Mouse (Mus musculus) heart, adult 2 months (tissue): Measurements from ENCODE around the gene Ell. TPM values are rescaled to one million over a fixed set of nuclear protein-coding genes. Genes with fewer than 3 reads are reported as not detected.

Source experiments
- DNase-seq, 2 experiments: peaks; one replicate each; pipeline ENCODE4 v3.0.0; 2021
- H3K27ac ChIP-seq: fragments of 200-600 bp; 2 replicates; pipeline ENCODE4 v1.8.1; 2022
- H3K27me3 ChIP-seq: fragments of 200-500 bp; 2 replicates; pipeline ENCODE4 v1.6.1; 2012; ENCODE audit warnings: mild to moderate bottlenecking, low read length, inconsistent platforms, mixed read lengths; ENCODE audit not compliant: control insufficient read depth, insufficient read depth
- H3K36me3 ChIP-seq: fragments of 200-500 bp; 2 replicates; pipeline ENCODE4 v1.6.1; 2012; ENCODE audit warnings: low read length, inconsistent platforms; ENCODE audit not compliant: control insufficient read depth, insufficient read depth
- H3K4me1 ChIP-seq: fragments of 200-500 bp; 2 replicates; pipeline ENCODE4 v1.6.1; 2011; ENCODE audit warnings: low read length; ENCODE audit not compliant: control insufficient read depth, insufficient read depth
- H3K4me3 ChIP-seq: fragments of 200-600 bp; 2 replicates; pipeline ENCODE4 v1.8.1; 2022
- H3K79me2 ChIP-seq: fragments of 200-500 bp; replicated peaks from 2 replicates; pipeline ENCODE4 v1.6.1; 2012; ENCODE audit warnings: mild to moderate bottlenecking, inconsistent platforms, low read length, moderate library complexity, mixed read lengths; ENCODE audit not compliant: control insufficient read depth, insufficient read depth
- H3K9ac ChIP-seq: fragments of 200-500 bp; 2 replicates; pipeline ENCODE4 v1.6.1; 2012; ENCODE audit warnings: low read depth, mild to moderate bottlenecking, control low read depth, inconsistent platforms, low read length, mixed read lengths
- CTCF ChIP-seq: fragments of 200-600 bp; IDR thresholded peaks from 2 replicates; pipeline ENCODE4 v1.8.1; 2022; ENCODE audit warnings: antibody characterized with exemption, mild to moderate bottlenecking, moderate library complexity
- EP300 ChIP-seq: fragments of 200-500 bp; IDR thresholded peaks from 2 replicates; pipeline ENCODE4 v1.6.1; 2011; ENCODE audit warnings: low read depth, low read length, control low read depth; ENCODE audit not compliant: insufficient read depth
- POLR2A ChIP-seq: fragments of 200-500 bp; IDR thresholded peaks from 2 replicates; pipeline ENCODE4 v1.6.1; 2011; ENCODE audit warnings: mild to moderate bottlenecking, low read depth, low read length, control low read depth; ENCODE audit not compliant: insufficient read depth
- WGBS: fragments of 180-500 bp; shearing (Covaris S2); methylation state at CpG from one replicate; pipeline ENCODE4 v1.1.7; 2018; 5-methylcytosine and 5-hydroxymethylcytosine counted together
- intact Hi-C: fragments of 180-260 bp; cut with DNase I; formaldehyde crosslinking; loops from one replicate; pipeline ENCODE4 v1.15.1; 2025
- polyA plus RNA-seq: library from polyadenylated mRNA; depleted of rRNA; stranded (reverse); fragments of >200 nt; gene quantifications from 2 replicates; pipeline ENCODE4 v1.2.3, GENCODE M21; 2012
- total RNA-seq, 2 experiments: library from RNA; stranded (reverse); gene quantifications; 2 replicates each; pipeline ENCODE4 v1.2.3; 2021

The Ell gene
- total and polyA plus RNA-seq, 3 experiments, result 9.6 to 12.7 (median 12.0) TPM

- peak overlapping the region; percentile 85 for H3K4me3 ChIP-seq
- under 1% methylated on average over 32 of the region's 32 CpGs for WGBS
- H3K9ac ChIP-seq, result peak overlapping the region; percentile 53
- peak; percentile 98 for DNase-seq
- H3K27me3 ChIP-seq, result no peaks in the 10 kb centered on the region
- intact Hi-C loops, result no loop called here
- TF ChIP-seq CTCF (no peak), POLR2A (no peak; the same call in 1 of the 2 replicates), EP300 (no peak)
- H3K27ac ChIP-seq, result peak overlapping the region; percentile 93
- peaks cover 17% of the 10 kb centered on the region for H3K4me1 ChIP-seq
- H3K79me2 ChIP-seq, result peaks cover 3% of the 10 kb centered on the region
- no peaks in the 10 kb centered on the region; the same call in 1 of the 2 replicates for H3K36me3 ChIP-seq
These were observed 602 bp upstream of the Ell start for GRCm38 (mm10) chr8:70538633-70539076.

- intact Hi-C loops, result loop anchor here (10.0 kb wide), 1 partner anchor 55 kb away; the partner anchor contains the start of gene Isyna1
- Histone ChIP-seq H3K27ac (peak overlapping the region; percentile 93), H3K79me2 (peaks cover 3% of the 10 kb centered on the region), H3K4me1 (peaks cover 29% of the 10 kb centered on the region), H3K27me3 (no peaks in the 10 kb centered on the region), H3K9ac (peak overlapping the region; percentile 83), H3K36me3 (no peaks in the 10 kb centered on the region; the same call in 1 of the 2 replicates), H3K4me3 (peak overlapping the region; percentile 85)
- TF ChIP-seq POLR2A (no peak), CTCF (no peak), EP300 (no peak)
- WGBS, result under 1% methylated on average over 4 of the region's 4 CpGs
- DNase-seq, result peak in 1 of 2 experiments; percentile 42
These were observed 803 bp downstream of the Ell start for GRCm38 (mm10) chr8:70540013-70540506.

- no peaks in the 10 kb centered on the region; the same call in 1 of the 2 replicates for H3K36me3 ChIP-seq
- H3K27me3 ChIP-seq, result no peaks in the 10 kb centered on the region
- peaks cover 3% of the 10 kb centered on the region for H3K79me2 ChIP-seq
- H3K4me1 ChIP-seq, result peaks cover 29% of the 10 kb centered on the region
- no peak for TF ChIP-seq EP300
- no peak for TF ChIP-seq POLR2A
- TF ChIP-seq CTCF, result no peak
- 18% methylated on average over 7 of the region's 7 CpGs for WGBS
- H3K27ac ChIP-seq, result peak overlapping the region; percentile 93
- no peak for DNase-seq
- peak overlapping the region; percentile 83 for H3K9ac ChIP-seq
- peak overlapping the region; percentile 85 for H3K4me3 ChIP-seq
- intact Hi-C loops, result loop anchor here (10.0 kb wide), 1 partner anchor 54 kb away; the partner anchor contains the start of gene Isyna1
These were observed 1.3 kb downstream of the Ell start for GRCm38 (mm10) chr8:70540507-70541071.

DNA sequence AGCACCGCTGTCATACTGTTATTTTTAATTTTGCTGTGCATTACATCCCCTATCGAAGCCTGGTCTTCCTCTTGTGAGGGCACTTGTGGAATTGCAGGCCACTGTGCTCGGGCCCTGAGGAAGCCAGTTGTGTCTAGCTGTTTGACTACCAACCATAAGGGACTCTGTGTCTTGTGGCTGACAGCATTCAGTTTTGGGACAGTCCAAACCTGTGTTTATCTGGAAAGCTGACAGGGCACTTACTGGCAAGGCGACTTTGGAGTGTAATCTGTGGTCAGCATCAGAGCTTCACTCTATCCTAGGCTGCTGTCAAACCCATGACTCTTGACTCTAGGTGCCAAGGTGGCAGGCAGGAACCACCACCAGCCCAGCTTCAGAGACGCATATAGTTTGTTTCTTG lies 1.8 kb downstream of the Ell start:
- no peak overlapping the region; the same call in 1 of the 2 replicates for H3K9ac ChIP-seq
- DNase-seq, result no peak
- H3K4me1 ChIP-seq, result peaks cover 29% of the 10 kb centered on the region
- no peak overlapping the region for H3K4me3 ChIP-seq
- no peaks in the 10 kb centered on the region; the same call in 1 of the 2 replicates for H3K36me3 ChIP-seq
- WGBS, result 42% methylated on average over 5 of the region's 5 CpGs
- peaks cover 3% of the 10 kb centered on the region for H3K79me2 ChIP-seq
- intact Hi-C loops, result loop anchor here (10.0 kb wide), 1 partner anchor 54 kb away; the partner anchor contains the start of gene Isyna1
- peak overlapping the region; percentile 93 for H3K27ac ChIP-seq
- no peaks in the 10 kb centered on the region for H3K27me3 ChIP-seq
- no peak for TF ChIP-seq POLR2A
- TF ChIP-seq CTCF, result peak; percentile 14; the same call in 1 of the 2 replicates
- no peak for TF ChIP-seq EP300

- TF ChIP-seq POLR2A (no peak), CTCF (peak; percentile 76), EP300 (peak; percentile 39; the same call in 1 of the 2 replicates)
- Histone ChIP-seq H3K27ac (peak overlapping the region; percentile 40), H3K36me3 (no peaks in the 10 kb centered on the region; the same call in 1 of the 2 replicates), H3K4me1 (peaks cover 36% of the 10 kb centered on the region), H3K27me3 (no peaks in the 10 kb centered on the region), H3K4me3 (no peak overlapping the region), H3K9ac (no peak overlapping the region), H3K79me2 (peaks cover 3% of the 10 kb centered on the region)
- intact Hi-C loops, result loop anchor here (10.0 kb wide), 1 partner anchor 51 kb away; the partner anchor contains the start of gene Isyna1
- 21% methylated on average over 6 of the region's 6 CpGs for WGBS
- DNase-seq, result peak; percentile 58 to 76
These were observed 5.0 kb downstream of the Ell start for GRCm38 (mm10) chr8:70544200-70544687.

DNA sequence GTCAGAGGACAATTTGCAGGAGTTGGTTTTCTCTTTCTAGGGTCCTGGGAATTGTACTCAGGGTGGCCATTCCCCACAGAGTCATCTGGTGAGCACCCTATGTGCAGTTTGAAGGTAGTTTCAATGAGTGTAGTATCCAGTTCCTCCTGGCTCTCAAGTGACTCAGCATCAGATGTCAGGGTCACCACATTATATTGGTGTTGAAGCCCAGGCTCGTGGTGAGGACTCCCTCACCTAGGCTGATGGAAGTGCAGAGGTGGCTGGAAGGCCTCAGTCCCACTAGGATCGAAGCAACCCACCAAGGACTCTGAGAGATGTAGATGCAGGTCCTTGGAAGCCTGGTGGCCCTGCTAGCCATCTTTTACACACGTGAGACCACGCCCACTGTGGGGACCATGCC lies 7.2 kb downstream of the Ell start:
- Histone ChIP-seq H3K27me3 (no peaks in the 10 kb centered on the region), H3K4me3 (no peak overlapping the region), H3K36me3 (no peaks in the 10 kb centered on the region; the same call in 1 of the 2 replicates), H3K27ac (no peak overlapping the region), H3K79me2 (peaks cover 1% of the 10 kb centered on the region; the same call in 1 of the 2 replicates), H3K4me1 (peaks cover 33% of the 10 kb centered on the region), H3K9ac (no peak overlapping the region)
- DNase-seq, result no peak
- WGBS, result 76% methylated on average over 4 of the region's 4 CpGs
- intact Hi-C loops, result loop anchor here (10.0 kb wide), 1 partner anchor 48 kb away; the partner anchor contains the start of gene Isyna1
- no peak for TF ChIP-seq EP300
- TF ChIP-seq CTCF, result no peak
- no peak for TF ChIP-seq POLR2A
